Mouse (Mus musculus): ENCODE results near the gene Nhlrc1.

Gene Nhlrc1

DNA sequence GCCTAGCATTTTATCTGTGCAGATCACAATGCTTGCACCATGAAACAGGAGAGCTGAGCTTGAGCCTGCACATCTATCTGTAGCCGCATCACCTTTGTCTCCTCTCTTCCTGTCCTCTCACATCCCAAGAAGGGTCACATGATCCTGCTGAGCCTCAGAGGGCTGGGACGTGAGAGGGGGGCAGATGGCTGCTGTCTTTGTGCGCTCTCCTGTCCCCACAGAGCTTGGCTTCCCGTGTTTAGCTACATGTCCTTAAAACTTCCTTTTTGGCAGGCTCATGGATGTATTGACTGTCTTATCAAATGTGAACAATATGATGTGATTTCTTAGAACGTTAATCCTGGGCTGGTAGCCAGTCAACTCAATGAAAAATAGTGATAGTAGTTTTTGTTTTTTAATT, 15.2 kb downstream of the Nhlrc1 start:
- DNase-seq, result peak in 1 of 2 experiments; percentile 71

DNA sequence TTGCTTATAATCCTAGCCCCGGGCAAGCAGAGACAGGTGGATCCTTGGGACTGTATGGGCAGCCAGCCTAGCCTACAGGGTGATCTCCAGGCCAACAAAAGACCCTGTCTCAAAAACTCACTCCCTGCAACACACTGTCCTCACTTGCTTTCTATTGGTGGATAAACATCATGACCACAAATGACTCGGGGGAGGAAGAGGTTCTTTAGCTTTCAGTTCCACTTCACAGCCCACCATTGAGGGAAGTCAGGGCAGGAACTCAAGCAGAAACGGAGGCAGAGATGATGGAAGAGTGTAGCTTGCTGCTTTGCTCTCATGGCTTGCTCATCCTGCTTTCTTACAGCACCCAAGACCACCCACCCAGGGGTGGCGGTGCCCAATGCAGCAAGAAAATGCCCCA, 17.3 kb downstream of the Nhlrc1 start:
- no peak for DNase-seq

DNA sequence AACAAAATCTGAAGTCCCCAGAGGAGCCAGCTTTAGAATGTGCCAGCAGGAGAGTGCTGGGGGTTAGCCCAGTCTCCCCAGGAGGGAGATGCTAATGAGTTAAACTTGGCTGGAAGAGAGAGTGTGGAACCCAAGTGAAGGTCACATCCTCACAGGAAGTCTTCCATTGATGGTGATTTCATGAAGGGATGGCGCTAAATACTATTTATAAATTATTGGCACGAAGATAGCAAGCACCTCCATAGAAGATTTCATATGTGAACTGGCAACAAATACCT, 21.4 kb downstream of the Nhlrc1 start:
- no peak for DNase-seq

DNA sequence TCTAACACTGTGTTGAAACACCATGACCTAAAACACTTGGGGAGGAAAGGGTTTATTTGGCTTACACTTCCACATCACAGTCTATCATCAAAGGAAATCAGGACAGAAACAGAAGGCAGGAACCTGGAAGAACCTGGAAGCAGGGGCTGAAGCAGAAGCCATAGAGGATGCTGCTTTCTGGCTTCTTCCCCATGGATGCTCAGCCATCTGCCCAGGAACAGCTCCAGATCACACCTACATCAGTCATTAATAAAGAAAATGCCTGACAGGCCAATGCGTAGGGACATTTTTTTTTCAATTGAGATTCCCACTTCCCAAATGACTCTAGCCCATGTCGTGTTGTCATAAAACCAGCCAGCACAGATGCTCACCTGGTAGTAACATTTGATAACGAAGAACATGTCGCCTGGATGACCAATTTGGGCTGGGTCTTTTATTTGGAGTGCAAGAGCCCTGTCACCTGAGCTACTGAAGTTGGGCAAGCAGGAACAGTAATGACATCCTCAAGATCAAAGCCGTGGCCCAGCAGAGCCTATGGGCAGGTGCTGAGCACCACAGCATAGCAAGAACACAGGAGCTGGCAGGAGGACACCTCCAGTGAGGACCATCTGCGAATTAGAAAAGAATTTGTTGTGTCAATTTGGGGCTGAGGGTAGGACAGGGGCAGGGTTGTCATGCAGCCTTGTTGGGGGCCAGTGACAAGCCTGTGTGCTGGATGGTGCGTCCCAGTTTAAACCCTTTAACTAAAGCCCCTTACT, 22.0 kb downstream of the Nhlrc1 start:
- DNase-seq, result no peak

DNA sequence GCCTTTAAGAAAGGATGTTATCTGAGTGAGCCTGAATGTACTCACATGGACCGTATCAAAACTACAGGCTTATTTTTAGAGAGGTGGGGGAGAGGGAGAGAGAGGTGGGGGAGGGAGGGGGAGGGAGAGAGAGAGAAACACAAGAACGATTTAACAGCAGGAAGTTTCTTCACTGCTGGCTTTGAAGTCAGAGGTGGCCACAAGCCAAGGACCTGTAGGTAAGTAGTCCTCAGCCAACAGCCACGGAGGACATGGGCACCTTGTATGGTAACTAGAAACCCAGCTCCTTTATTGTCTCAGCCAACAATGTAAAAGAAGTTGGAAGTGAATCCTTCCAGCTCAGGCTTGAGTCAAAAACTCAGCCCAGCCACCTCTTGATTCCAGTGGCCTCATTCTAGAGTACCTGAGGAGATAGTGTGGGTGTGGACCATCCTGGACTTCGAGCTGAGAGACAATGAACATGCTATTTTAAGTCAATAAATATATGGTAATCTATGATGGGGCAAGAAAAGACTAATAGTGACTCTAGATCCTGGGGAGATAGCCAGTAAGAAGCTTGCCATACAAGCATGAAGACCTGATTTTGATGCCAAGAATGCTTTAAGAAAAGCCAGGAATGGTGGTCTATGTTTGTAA, 24.2 kb downstream of the Nhlrc1 start:
- DNase-seq, result peak; percentile 38 to 63

DNA sequence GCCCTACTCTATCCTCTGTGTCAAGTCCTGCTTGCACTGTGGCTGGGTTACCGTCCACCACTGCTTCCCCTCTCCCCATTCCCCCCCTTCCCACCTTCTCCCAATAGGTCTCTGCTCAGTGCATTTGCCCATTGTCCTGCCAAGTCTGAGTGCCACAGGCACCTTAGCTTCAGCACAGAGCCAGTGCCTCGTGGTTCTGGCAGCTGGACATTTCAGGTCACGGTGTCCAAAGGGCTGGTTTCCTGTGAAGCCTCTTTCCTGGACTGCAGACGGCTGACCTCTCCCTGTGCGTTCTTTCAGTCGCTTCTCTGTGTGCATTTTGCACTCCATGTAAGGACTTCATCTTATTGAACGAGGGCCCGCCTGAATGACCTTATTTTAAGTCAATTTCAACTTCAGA, 26.7 kb downstream of the Nhlrc1 start:
- DNase-seq, result no peak

DNA sequence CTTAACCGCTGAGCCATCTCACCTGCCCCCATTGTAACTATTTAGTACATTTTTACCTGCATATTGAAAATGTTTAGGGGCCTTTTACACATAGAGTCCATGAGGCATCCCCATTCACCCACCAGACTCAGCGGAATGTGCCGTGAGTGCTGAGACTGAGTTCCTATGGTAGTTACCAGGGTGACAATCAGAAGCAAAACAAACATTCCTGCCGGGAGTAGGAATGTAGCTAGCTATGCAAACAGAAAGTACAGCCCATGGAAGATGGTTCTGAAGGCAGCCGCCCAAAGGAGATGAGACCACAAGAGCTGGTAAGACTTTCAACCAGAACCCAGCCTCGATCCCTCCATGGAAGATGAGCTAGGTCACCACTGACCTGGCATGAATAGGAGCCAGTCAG, 28.4 kb downstream of the Nhlrc1 start:
- DNase-seq, result no peak

DNA sequence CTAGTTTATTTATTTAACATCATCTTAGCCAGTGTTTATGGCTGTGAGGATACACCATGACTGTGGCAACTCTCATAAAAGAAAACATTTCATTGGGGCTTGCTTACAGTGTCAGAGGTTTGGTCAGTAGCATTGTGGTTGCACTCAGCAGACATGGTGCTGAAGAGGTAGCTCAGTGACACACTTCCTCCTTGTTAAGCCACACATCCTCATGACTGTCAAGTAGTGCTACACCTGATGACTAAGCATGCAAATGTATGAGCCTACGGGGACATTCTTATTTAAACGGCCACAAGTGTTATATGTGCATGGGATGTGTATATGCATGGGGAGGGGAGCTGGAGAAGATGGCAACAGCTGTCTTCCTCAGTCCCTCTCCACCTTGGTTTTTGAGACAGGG, 30.8 kb downstream of the Nhlrc1 start:
- DNase-seq, result no peak

DNA sequence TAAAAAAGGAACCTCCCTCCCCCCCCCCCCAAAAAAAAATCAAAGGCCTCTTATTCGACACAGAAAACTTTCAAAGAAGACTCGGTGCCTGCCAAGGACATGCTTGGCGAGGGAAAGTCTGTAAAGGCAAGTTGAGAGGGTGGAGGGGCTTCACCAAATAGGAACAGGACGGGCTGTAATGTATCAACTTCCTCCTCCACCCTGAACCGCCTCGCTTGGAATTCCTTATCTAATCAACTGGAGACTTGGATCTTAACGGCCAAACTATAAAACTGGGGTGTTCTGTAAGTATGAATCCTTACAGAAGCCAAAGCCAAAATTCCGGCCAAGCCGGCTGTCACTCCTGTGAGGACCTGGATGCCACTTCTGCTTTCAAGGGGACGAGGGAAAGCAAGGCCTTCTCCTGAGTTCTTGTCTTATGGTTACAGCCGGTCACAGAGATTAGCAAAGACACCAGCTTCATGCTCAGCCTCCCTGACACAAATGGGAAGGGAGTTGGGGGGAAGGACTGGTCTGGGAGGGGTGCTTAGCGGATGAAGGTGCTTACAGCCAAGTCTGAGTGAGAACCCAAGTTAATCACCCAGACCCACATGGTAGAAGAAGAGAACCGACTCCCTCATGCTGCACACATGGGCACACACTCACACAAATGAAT, 34.7 kb downstream of the Nhlrc1 start:
- peak; percentile 31 to 40 for DNase-seq

DNA sequence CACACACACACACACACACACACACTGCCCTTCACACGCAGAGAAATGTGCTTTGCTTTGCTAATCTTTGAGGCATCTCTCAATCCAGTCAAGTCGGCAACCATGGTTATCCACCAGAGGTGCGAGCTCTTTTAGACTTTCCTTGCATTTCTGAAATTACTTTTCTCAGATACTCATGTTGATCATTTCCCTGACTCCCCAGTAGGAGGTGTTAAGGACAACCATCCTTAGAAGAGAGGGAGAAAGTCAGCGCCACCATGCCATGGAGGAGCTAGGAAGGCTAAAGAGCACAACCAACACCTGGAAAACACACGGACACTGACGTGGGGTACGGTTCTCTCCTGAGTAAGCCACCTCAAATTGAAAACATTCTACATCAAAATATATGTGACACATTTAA, 38.1 kb downstream of the Nhlrc1 start:
- no peak for DNase-seq

DNA sequence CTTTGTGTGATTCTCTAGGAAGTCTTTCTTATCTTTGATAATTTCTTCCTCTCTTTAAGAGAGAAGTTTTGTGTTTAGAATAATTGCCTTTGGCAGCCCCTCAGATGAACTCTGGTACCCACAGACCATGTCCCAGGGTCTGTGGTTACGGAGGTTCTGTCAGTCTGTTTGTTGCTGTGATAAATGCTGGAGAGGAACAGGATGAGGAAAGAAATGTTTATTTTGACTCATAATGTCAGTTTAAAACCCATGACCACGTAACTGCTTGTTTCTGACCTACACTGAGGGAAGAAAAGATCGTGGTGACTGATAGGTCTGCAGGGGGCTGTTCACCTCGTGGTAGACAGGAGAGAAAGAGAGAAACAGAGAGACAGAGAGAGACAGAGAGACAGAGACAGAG, 38.7 kb downstream of the Nhlrc1 start:
- no peak for DNase-seq

DNA sequence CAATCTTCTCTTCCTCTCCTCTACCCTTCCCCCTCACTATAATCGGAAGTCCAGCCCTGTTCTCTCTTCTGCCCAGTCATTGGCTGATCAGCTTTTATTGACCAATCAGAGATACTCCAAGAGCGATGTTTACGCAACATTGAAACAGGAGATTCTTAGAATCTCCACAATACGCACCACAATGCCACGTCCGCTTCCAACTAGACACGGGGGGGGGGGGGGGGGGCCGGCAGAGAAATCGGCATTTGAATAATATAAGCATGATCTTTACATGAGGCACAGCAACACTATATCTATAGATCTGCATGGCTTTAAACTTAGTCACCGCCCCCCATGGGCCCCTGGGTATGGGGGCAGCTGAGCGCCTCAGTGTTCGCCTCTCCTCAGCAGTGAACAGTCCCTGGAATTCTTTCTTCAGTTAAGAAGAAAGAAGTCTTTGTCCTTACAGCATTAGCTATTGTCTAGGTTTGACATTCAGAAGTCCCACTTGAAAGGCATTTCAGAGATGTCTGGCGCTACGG, 39.6 kb downstream of the Nhlrc1 start:
- DNase-seq, result no peak

DNA sequence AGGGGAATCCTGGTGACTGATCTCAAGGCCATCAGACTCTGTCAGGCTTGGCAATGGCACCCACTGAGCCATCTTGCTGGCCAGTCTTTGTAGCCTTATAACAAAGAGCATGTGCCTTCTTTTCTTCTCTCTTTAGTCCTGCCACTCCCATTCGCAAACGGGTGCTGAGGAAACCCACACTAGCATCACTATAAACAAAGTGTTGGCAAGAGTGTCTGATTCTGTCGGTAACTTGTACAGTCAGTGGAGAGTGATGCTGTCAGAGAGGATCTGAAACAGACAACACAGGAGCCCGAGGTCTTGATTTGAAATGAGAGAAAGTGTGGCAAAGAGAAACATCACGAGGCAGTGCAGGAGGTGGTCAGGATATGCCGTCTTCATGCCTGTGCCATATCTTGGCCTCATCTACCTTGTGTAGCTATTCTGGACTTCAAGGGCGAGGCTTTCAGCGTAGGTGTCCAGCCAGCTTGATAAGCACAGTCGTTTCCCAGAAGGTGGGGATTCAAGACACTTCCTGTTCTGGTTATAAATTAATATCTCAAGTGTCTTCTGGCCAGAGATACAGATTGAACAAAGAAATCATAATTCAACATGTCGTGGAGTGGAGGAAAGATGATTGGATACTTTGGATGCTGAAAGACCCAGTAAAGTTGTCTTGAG, 44.2 kb downstream of the Nhlrc1 start:
- peak; percentile 26 to 46 for DNase-seq

DNA sequence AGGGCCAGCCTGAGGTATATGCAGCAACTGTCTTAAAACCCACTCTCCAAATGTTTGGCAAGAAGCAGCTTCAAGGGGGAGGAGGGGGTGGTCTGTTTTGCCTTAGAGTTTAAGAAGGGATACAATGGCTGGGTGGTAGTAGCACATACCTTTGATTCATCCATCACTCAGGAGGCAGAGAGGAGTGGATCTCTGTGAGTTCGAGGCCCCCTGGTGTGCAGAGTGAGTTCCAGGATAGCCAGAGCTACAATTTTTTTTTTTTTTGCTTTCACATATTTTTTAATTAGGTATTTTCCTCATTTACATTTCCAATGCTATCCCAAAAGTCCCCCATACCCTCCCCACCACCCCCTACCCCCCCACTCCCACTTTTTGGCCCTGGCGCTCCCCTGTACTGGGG, 46.0 kb downstream of the Nhlrc1 start:
- DNase-seq, result no peak

DNA sequence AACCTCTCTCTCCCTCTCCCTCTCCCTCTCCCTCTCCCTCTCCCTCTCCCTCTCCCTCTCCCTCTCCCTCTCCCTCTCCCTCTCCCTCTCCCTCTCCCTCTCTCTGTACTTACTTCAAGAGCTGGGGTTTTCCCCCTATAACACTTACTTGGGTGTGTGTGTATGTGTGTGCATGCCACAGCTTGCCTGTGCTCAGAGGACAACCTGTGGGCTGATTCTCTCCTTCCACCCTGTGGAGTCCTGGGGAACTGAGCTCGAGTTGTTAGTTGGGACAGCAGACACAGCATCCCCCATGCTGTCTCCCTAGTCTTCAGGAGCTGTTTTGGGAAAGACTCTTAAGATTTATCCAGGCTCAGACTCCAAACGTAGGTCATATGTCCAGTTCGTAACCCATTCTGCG, 47.3 kb downstream of the Nhlrc1 start:
- DNase-seq, result no peak
